In the genomic region with DNA sequence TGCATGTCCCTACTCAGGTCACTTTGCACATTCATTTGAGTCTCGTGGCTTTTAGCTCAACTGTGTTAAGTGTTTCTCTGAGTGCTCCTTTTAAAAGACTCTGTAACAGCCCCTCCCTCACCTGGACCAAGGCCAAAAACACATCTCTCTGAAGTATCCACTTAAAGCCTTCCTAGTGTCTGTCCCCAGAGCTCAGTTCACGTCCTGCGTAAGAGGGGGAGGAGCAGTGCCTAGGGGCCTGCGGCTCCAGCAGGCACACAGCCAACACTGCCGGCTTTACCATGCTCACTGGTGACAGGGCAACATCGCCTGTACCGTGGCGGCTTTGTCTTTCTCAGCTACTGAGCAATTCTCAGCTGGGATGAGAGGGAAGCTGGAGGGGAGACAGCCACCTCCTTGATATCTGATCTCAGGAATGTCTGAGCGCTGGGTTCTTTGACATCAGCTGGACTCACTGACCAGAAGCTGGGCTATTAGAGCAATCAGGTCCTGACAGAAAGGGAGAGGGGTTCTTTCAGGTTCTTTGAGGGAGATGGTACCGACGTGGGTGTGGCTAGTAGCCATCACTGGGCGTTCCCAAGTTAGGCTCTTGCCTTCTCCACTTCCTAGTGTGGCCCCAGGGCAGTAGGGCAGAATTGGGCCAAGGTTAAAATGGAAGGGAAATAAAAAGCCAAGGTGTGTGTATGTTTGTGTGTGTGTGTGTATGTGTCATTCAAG, we compare ENCODE assay signal across 10 mouse cellular contexts. TPM values are rescaled to one million over a fixed set of nuclear protein-coding genes. Genes with fewer than 3 reads are reported as not detected.
A peak's percentile ranks its signal among the peaks of the same experiment; 100 is the strongest.
DNase-seq lines count a peak whose midpoint lies in the region; ATAC-seq and TF ChIP-seq lines count a peak whose summit lies in the region.
"Had no signal": no experiment of that assay in that cellular context is flagged by ENCODE, and none has a peak within 500 bp of the region (broad histone marks: within the 10 kb centered on the region; RNA-seq: fewer than 3 reads in every experiment).

No protein-coding gene starts in this region.

- H3K9me3 ChIP-seq in forebrain, embryonic 16.5 days (ENCODE audit: control insufficient read depth, low read length) = no peaks in the 10 kb centered on the region
- H3K9me3 ChIP-seq in intestine, embryonic 15.5 days = no peaks in the 10 kb centered on the region

- peak overlapping the region; percentile 82 for H3K9ac ChIP-seq in forebrain, embryonic 16.5 days (replicated peaks; ENCODE audit: low read depth, low read length)
- H3K9ac ChIP-seq in intestine, embryonic 15.5 days = no peak overlapping the region

- no peaks in the 10 kb centered on the region; the same call in 1 of the 2 replicates for H3K4me1 ChIP-seq in kidney, adult 2 months (ENCODE audit: control insufficient read depth, insufficient read depth, low read length)
- H3K4me1 ChIP-seq in forebrain, embryonic 16.5 days (replicated peaks; ENCODE audit: control insufficient read depth, insufficient read depth, low read length) = peaks cover 46% of the 10 kb centered on the region
- peaks cover 42% of the 10 kb centered on the region for H3K4me1 ChIP-seq in intestine, embryonic 15.5 days (replicated peaks)

- no peaks in the 10 kb centered on the region for H3K27me3 ChIP-seq in kidney, adult 2 months (replicated peaks; ENCODE audit: control insufficient read depth, insufficient read depth, low read length)
- H3K27me3 ChIP-seq in forebrain, embryonic 16.5 days (replicated peaks; ENCODE audit: control insufficient read depth, insufficient read depth, low read length) = no peaks in the 10 kb centered on the region
- peaks cover 31% of the 10 kb centered on the region for H3K27me3 ChIP-seq in intestine, embryonic 15.5 days (replicated peaks)

- peak; percentile 31 for ATAC-seq in forebrain, embryonic 16.5 days
- peak; percentile 38 for ATAC-seq in intestine, embryonic 15.5 days

- 6% methylated on average over 12 of the region's 12 CpGs for WGBS in kidney, adult 2 months
- WGBS in forebrain, embryonic 16.5 days = 9% methylated on average over 12 of the region's 12 CpGs
- 21% methylated on average over 12 of the region's 12 CpGs for WGBS in intestine, embryonic 15.5 days

- peak overlapping the region; percentile 71 for H3K4me2 ChIP-seq in forebrain, embryonic 16.5 days (ENCODE audit: low read length)
- peak overlapping the region; percentile 80 for H3K4me2 ChIP-seq in intestine, embryonic 15.5 days (replicated peaks)

- no peak for TF ChIP-seq POLR2A in kidney, adult 2 months (IDR thresholded peaks at IDR 0.05; ENCODE audit: low read depth, low read length)

- peak; percentile 33 for DNase-seq in kidney, adult 2 months
- DNase-seq in kidney, adult 8-10 months = no peak
- DNase-seq in brain, adult 2 months (ENCODE audit: low read depth, low spot score) = peak; percentile 90
- peak; percentile 61 for DNase-seq in lung, postnatal 36 days
- DNase-seq in right cerebral cortex, postnatal 4 days = peak; percentile 72
- no peak for DNase-seq in gastrocnemius, adult 8-10 months (ENCODE audit: low spot score in 2 of 2)

- no peaks in the 10 kb centered on the region for H3K36me3 ChIP-seq in kidney, adult 2 months (ENCODE audit: control insufficient read depth, insufficient read depth, low read length)
- peaks cover 5% of the 10 kb centered on the region; the same call in 1 of the 2 replicates for H3K36me3 ChIP-seq in forebrain, embryonic 16.5 days (ENCODE audit: control insufficient read depth, insufficient read depth)
- H3K36me3 ChIP-seq in intestine, embryonic 15.5 days = no peaks in the 10 kb centered on the region

- TF ChIP-seq CTCF in kidney, adult 2 months (conservative IDR thresholded peaks at IDR 0.05; ENCODE audit: insufficient read depth, insufficient read length, low read depth, low read length) = no peak

- no peak overlapping the region for H3K4me3 ChIP-seq in kidney, adult 2 months (ENCODE audit: insufficient read depth, low read depth, low read length)
- H3K4me3 ChIP-seq in forebrain, embryonic 16.5 days (replicated peaks; ENCODE audit: low read length) = peak overlapping the region; percentile 65
- peak overlapping the region; percentile 37; the same call in 1 of the 2 replicates for H3K4me3 ChIP-seq in intestine, embryonic 15.5 days (replicated peaks)

- H3K27ac ChIP-seq in kidney, adult 2 months (ENCODE audit: insufficient read depth, low read depth, low read length) = no peak overlapping the region
- H3K27ac ChIP-seq in forebrain, embryonic 16.5 days (ENCODE audit: low read length) = peak overlapping the region; percentile 98
- no peak overlapping the region for H3K27ac ChIP-seq in intestine, embryonic 15.5 days

RNA-seq across cellular contexts. Expression of a gene that starts 1.8 kb away (rescaled TPM):
- polyA plus RNA-seq in kidney, adult 2 months (2012; rRNA removed) = 2.2 and 2.7 TPM in 2 replicates
- polyA plus RNA-seq in forebrain, embryonic 16.5 days (2015; fragmentation: Nextera tagmentation; extraction: Ambion mirVana) = 62.5 and 71.1 TPM in 2 replicates
- 6.2 and 6.3 TPM in 2 replicates for polyA plus RNA-seq in intestine, embryonic 15.5 days (2015; fragmentation: Nextera tagmentation; extraction: Ambion mirVana)
- total RNA-seq in gastrocnemius, adult 8-10 months (2022) = under 1 TPM; 0.08 to 0.22 (median 0.15) TPM

RNA-seq across cellular contexts. Expression of a gene that starts 21.8 kb away (rescaled TPM):
- 73.9 and 85.3 TPM in 2 replicates for polyA plus RNA-seq in kidney, adult 2 months (2012; rRNA removed)
- 28.2 and 32.2 TPM in 2 replicates for polyA plus RNA-seq in forebrain, embryonic 16.5 days (2015; fragmentation: Nextera tagmentation; extraction: Ambion mirVana)
- 56.3 and 57.6 TPM in 2 replicates for polyA plus RNA-seq in intestine, embryonic 15.5 days (2015; fragmentation: Nextera tagmentation; extraction: Ambion mirVana)
- 10 to 100 TPM; 53.8 to 63.0 (median 61.0) TPM for total RNA-seq in gastrocnemius, adult 8-10 months (2022)

RNA-seq across cellular contexts. Expression of a gene that starts 34.4 kb away (rescaled TPM):
- polyA plus RNA-seq in kidney, adult 2 months (2012; rRNA removed) = not detected in 2 replicates
- not detected in 2 replicates for polyA plus RNA-seq in forebrain, embryonic 16.5 days (2015; fragmentation: Nextera tagmentation; extraction: Ambion mirVana)
- polyA plus RNA-seq in intestine, embryonic 15.5 days (2015; fragmentation: Nextera tagmentation; extraction: Ambion mirVana) = not detected in 2 replicates
- total RNA-seq in gastrocnemius, adult 8-10 months (2022) = not detected
- total RNA-seq: ES-E14; heart, adult 18-20 months had no signal

RNA-seq across cellular contexts. Expression of a gene that starts 54.3 kb away (rescaled TPM):
- polyA plus RNA-seq in kidney, adult 2 months (2012; rRNA removed) = 40.1 and 41.0 TPM in 2 replicates
- polyA plus RNA-seq in forebrain, embryonic 16.5 days (2015; fragmentation: Nextera tagmentation; extraction: Ambion mirVana) = 7.9 and 8.1 TPM in 2 replicates
- polyA plus RNA-seq in intestine, embryonic 15.5 days (2015; fragmentation: Nextera tagmentation; extraction: Ambion mirVana) = 5.4 and 6.1 TPM in 2 replicates
- 1 to 10 TPM in 1 of 4 experiments, under 1 TPM in 3; 0.54 to 1.5 (median 0.69) TPM for total RNA-seq in gastrocnemius, adult 8-10 months (2022)

RNA-seq across cellular contexts. Expression of a gene that starts 57.4 kb away (rescaled TPM):
- 56.1 and 60.8 TPM in 2 replicates for polyA plus RNA-seq in kidney, adult 2 months (2012; rRNA removed)
- 101 and 107 TPM in 2 replicates for polyA plus RNA-seq in forebrain, embryonic 16.5 days (2015; fragmentation: Nextera tagmentation; extraction: Ambion mirVana)
- 73.8 and 76.9 TPM in 2 replicates for polyA plus RNA-seq in intestine, embryonic 15.5 days (2015; fragmentation: Nextera tagmentation; extraction: Ambion mirVana)
- 10 to 100 TPM; 21.1 to 33.3 (median 27.3) TPM for total RNA-seq in gastrocnemius, adult 8-10 months (2022)

Comparison
In these comparisons a context has a peak if more than half of its experiments do, and no peak if none do; other contexts are left out.
1. DNase-seq: peak in kidney, adult 2 months (single experiment), brain, adult 2 months (single experiment), lung, postnatal 36 days (single experiment) and right cerebral cortex, postnatal 4 days (single experiment); none in kidney, adult 8-10 months (0 of 2) and gastrocnemius, adult 8-10 months (0 of 2).